Mouse (Mus musculus) liver, postnatal 0 days (tissue): ENCODE measurements around the gene Dkk1. TPM values are rescaled to one million over a fixed set of nuclear protein-coding genes. Genes with fewer than 3 reads are reported as not detected.

Experiments used
- ATAC-seq: fragments of 200-750 bp; cut with Nextera tagmentation; 2 replicates; pipeline ENCODE4 v1.8.0; 2017; ENCODE audit warnings: mild to moderate bottlenecking, moderate library complexity
- DNase-seq: peaks from one replicate; pipeline ENCODE4 v3.0.0-alpha.2; 2016
- H3K27ac ChIP-seq: fragments of 300-500 bp; sonication (generic); 2 replicates; pipeline ENCODE4 v1.5.1; 2014; ENCODE audit warnings: antibody characterized with exemption, moderate library complexity, mild to moderate bottlenecking, low read depth
- H3K27me3 ChIP-seq: fragments of 300-500 bp; sonication (generic); 2 replicates; pipeline ENCODE4 v1.6.1; 2014; ENCODE audit warnings: low read length, control low read depth, mixed read lengths; ENCODE audit not compliant: insufficient read depth
- H3K36me3 ChIP-seq: fragments of 300-500 bp; sonication (generic); replicated peaks from 2 replicates; pipeline ENCODE4 v1.6.1; 2014; ENCODE audit warnings: mild to moderate bottlenecking, control low read depth, low read length, moderate library complexity, mixed read lengths; ENCODE audit not compliant: insufficient read depth
- H3K4me1 ChIP-seq: fragments of 300-500 bp; sonication (generic); 2 replicates; pipeline ENCODE4 v1.6.1; 2014; ENCODE audit warnings: antibody characterized with exemption, mild to moderate bottlenecking, control low read depth; ENCODE audit not compliant: insufficient read depth
- H3K4me2 ChIP-seq: fragments of 300-500 bp; sonication (generic); 2 replicates; pipeline ENCODE4 v1.6.1; 2014; ENCODE audit warnings: low read depth, mild to moderate bottlenecking, low read length, moderate library complexity, mixed read lengths
- H3K4me3 ChIP-seq: fragments of 300-500 bp; sonication (generic); 2 replicates; pipeline ENCODE4 v1.5.1; 2014; ENCODE audit warnings: low read depth, low read length
- H3K9ac ChIP-seq: fragments of 300-500 bp; sonication (generic); replicated peaks from 2 replicates; pipeline ENCODE4 v1.6.1; 2014; ENCODE audit warnings: mild to moderate bottlenecking, moderate library complexity
- H3K9me3 ChIP-seq: fragments of 300-500 bp; sonication (generic); 2 replicates; pipeline ENCODE4 v1.6.1; 2016; ENCODE audit warnings: mild to moderate bottlenecking, control low read depth, low read length, mixed read lengths
- CTCF ChIP-seq: sonication (generic); IDR thresholded peaks from 2 replicates; pipeline ENCODE4 v1.5.1; 2016; ENCODE audit warnings: antibody characterized with exemption, low read depth
- EP300 ChIP-seq: IDR thresholded peaks from 2 replicates; pipeline ENCODE4 v1.6.1; 2016; ENCODE audit warnings: antibody characterized with exemption, low read depth, mild to moderate bottlenecking
- WGBS: fragments of 180-500 bp; shearing (Covaris S2); extraction: QIAGEN DNeasy Blood & Tissue Kit; methylation state at CpG from one replicate; pipeline ENCODE4 v1.1.7; 2014; ENCODE audit not compliant: insufficient replicate concordance; 5-methylcytosine and 5-hydroxymethylcytosine counted together
- polyA plus RNA-seq: library from polyadenylated mRNA; unstranded; fragments of >200 nt; fragmentation: Nextera tagmentation; extraction: Ambion mirVana; gene quantifications from 2 replicates; pipeline ENCODE4 v1.2.1, GENCODE M21; 2015

Gene Dkk1
- polyA plus RNA-seq, result not detected in 2 replicates

DNA sequence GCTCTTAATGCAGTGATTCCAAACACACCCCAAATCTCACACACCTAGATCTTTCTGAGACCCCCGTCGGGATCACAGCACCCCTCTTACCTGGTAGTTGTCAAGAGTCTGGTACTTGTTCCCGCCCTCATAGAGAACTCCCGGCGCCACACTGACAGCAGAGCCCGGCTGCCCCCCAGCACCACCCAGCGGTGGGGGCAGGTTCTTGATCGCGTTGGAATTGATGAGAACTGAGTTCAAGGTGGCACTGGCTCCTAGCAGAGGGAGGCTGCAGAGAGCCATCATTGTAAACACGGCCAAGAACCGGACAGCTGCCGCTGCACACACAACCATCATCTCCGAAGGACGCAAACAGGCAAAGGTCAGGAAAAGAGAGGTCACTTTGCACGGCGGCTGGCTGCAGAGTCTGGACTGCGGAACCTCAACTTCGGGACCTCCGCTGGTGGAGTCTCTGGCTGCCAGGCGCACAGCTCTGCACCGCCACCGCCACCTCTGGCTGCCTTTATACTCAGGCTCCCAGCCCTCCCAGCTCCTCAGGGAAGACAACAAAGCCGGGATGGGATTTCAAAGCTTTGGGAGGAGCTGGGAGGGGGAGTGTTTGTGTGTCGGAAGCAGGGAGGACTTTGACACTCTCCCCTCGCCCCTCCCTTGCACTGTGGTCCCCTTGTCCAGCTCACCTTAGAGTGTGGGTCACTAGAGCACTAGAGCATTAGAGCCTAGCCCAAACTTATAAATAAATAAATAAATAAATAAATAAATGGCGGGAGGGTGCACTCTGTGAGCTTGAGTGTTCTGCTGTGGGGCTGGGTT lies at the start of gene Dkk1:
Dkk1 (minus strand) TSS at position 622 of the 810 bp plus-strand sequence.
- peaks cover 36% of the 10 kb centered on the region for H3K27me3 ChIP-seq
- H3K4me1 ChIP-seq, result no peaks in the 10 kb centered on the region
- TF ChIP-seq CTCF (peak; percentile 24; the same call in 1 of the 2 replicates), EP300 (no peak)
- H3K27ac ChIP-seq, result no peak within 1 kb of the TSS
- ATAC-seq (no peak), DNase-seq (no peak)
- no peak within 1 kb of the TSS for H3K9ac ChIP-seq
- peak within 1 kb of the TSS; percentile 23 for H3K4me3 ChIP-seq
- no peaks in the 10 kb centered on the region for H3K36me3 ChIP-seq
- no peaks in the 10 kb centered on the region for H3K9me3 ChIP-seq
- H3K4me2 ChIP-seq, result peak within 1 kb of the TSS; percentile 30
- WGBS, result 3% methylated on average over 26 of the region's 26 CpGs

DNA sequence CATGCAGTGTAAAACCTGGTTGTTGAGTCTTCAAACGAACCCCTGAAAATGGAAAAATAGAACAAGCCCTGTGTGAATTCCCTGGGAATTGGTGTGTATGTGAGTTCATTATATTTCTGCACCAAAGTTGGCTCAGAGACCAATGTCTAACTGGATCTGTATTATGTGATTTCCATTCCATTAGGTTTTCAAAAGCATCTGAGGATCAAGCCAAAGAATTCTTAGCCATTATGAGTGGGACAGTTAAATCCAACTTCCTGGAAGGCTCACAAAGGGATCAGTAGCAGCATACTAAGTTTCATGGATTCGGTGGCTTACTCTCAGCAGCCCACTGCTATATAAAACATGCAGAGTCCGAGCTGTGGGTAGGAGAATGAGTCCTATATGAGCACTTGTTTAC lies 36.9 kb upstream of the Dkk1 start:
- ATAC-seq (no peak), DNase-seq (no peak)
- Histone ChIP-seq H3K27me3 (no peaks in the 10 kb centered on the region), H3K4me1 (no peaks in the 10 kb centered on the region), H3K9me3 (no peaks in the 10 kb centered on the region), H3K9ac (no peak overlapping the region), H3K27ac (no peak overlapping the region), H3K36me3 (no peaks in the 10 kb centered on the region), H3K4me3 (no peak overlapping the region), H3K4me2 (no peak overlapping the region)
- TF ChIP-seq EP300 (no peak), CTCF (no peak)
- WGBS, result 75% methylated on average over 3 of the region's 3 CpGs

DNA sequence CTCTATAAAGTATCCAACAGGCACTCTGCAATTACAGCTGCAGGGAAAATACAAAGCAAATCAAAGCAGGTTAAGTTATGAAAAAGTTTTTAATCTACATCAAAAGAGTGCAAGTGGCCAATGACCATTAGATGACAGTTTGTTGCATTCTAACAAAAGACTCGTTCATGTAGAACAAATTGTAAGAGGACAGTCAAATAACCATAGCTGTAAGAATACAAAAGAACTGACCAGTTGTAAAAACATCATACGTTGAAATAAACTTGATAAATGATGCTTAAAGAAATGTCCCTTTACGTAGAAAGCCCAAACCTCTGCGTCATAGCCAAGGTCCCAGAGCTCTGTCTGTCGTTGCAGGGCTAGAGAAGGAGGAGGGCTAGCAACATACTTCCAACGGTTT lies 15.1 kb upstream of the Dkk1 start:
- TF ChIP-seq EP300, result no peak
- no peak for TF ChIP-seq CTCF
- ATAC-seq (no peak), DNase-seq (no peak)
- WGBS, result 75% methylated on average over 6 of the region's 6 CpGs
- H3K4me3 ChIP-seq, result no peak overlapping the region
- H3K4me1 ChIP-seq, result no peaks in the 10 kb centered on the region
- H3K4me2 ChIP-seq, result no peak overlapping the region
- H3K9me3 ChIP-seq, result no peaks in the 10 kb centered on the region
- no peaks in the 10 kb centered on the region for H3K27me3 ChIP-seq
- H3K9ac ChIP-seq, result no peak overlapping the region
- no peak overlapping the region for H3K27ac ChIP-seq
- H3K36me3 ChIP-seq, result no peaks in the 10 kb centered on the region

DNA sequence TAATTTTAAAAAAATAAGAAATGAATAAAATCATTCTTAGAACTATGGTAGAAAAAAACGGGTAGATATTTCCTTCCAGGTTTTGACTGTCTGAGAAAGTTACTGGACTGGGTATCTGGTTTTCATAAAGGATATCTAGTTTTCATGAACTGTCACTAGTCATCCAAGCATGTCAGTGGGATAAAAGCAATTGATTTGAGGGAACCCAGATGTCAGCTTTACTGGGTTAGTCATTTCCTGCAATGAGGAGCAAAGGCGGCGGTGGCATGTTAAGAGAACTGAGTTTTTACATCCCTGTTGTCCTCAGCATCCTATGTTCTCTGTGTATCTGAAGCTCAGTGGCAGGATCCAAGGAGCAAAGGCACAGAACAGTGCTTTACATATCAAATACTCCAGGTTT lies 14.4 kb upstream of the Dkk1 start:
- ATAC-seq (no peak), DNase-seq (no peak)
- Histone ChIP-seq H3K27ac (no peak overlapping the region), H3K9me3 (no peaks in the 10 kb centered on the region), H3K4me2 (no peak overlapping the region), H3K27me3 (no peaks in the 10 kb centered on the region), H3K4me3 (no peak overlapping the region), H3K36me3 (no peaks in the 10 kb centered on the region), H3K4me1 (no peaks in the 10 kb centered on the region), H3K9ac (no peak overlapping the region)
- 65% methylated on average over 3 of the region's 3 CpGs for WGBS
- TF ChIP-seq CTCF, result no peak
- TF ChIP-seq EP300, result no peak

DNA sequence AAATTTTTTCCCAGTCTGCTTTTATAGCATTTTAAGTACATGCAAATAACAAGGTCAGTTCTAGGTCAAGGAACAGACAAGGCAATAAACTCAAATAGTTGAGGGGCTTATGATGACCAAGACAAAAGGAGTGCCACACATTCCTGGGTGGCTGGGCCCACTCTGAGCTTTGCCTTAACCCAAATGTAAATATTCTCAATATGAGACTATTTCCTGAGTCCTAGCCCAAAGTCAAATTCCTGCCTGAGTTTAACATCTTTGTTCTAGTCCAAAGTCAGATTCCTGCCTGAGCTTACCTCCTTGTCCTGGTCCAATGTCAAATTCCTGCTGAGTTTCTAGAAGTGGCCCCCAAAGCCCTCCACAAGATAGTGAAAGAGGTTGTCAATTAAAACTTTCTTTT lies 8.6 kb upstream of the Dkk1 start:
- no peaks in the 10 kb centered on the region for H3K27me3 ChIP-seq
- TF ChIP-seq CTCF, result no peak
- TF ChIP-seq EP300, result no peak
- H3K4me2 ChIP-seq, result no peak overlapping the region
- H3K36me3 ChIP-seq, result no peaks in the 10 kb centered on the region
- no peak overlapping the region for H3K27ac ChIP-seq
- no peaks in the 10 kb centered on the region for H3K9me3 ChIP-seq
- ATAC-seq (no peak), DNase-seq (no peak)
- no peak overlapping the region for H3K4me3 ChIP-seq
- no peaks in the 10 kb centered on the region for H3K4me1 ChIP-seq
- no peak overlapping the region for H3K9ac ChIP-seq

DNA sequence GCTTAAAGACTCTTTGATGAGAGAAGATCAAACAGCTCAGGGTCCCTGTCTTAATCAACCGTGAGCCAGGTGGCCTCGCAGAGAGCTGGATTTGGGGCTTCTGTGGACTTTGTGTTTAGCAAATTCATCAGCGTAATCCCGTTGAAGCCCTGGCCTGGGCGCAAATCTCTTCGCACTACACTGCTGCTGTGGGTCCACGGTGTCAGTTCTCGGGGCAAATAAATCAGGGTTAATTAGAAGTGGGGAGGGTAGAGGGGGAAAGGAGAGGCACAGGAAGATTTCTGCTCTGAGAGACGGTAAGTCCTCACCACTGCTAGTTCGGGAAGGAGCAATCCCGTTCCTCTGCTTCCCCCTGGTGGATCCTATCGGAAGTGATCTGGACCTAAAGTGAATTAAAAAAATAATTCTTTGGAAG lies 5.0 kb upstream of the Dkk1 start:
- H3K4me1 ChIP-seq, result no peaks in the 10 kb centered on the region
- WGBS, result 2% methylated on average over 12 of the region's 12 CpGs
- TF ChIP-seq EP300 (no peak), CTCF (peak; percentile 81)
- no peaks in the 10 kb centered on the region for H3K9me3 ChIP-seq
- DNase-seq (peak; percentile 61), ATAC-seq (no peak)
- no peaks in the 10 kb centered on the region for H3K36me3 ChIP-seq
- H3K27ac ChIP-seq, result no peak overlapping the region
- peaks cover 10% of the 10 kb centered on the region for H3K27me3 ChIP-seq
- peak overlapping the region; percentile 70 for H3K4me2 ChIP-seq
- no peak overlapping the region for H3K9ac ChIP-seq
- peak overlapping the region; percentile 27 for H3K4me3 ChIP-seq
